Mouse (Mus musculus): ENCODE data around the gene Relt. TPM values are rescaled to one million over a fixed set of nuclear protein-coding genes. Genes with fewer than 3 reads are reported as not detected.

Relt gene
- total and polyA plus RNA-seq, 3 experiments, result 24.5 to 31.1 (median 29.9) TPM

- Histone ChIP-seq H3K27ac (ENCODE audit: insufficient read depth, low read depth) (0 out of 2 replicates have a peak overlapping the region, but pooled peaks have one; percentile 7), H3K79me2 (replicated peaks; ENCODE audit: control insufficient read depth, extremely low read depth, insufficient read depth, poor library complexity, severe bottlenecking) (no peaks in the 10 kb centered on the region), H3K27me3 (replicated peaks) (no peaks in the 10 kb centered on the region), H3K9me3 (replicated peaks; ENCODE audit: low read length) (no peaks in the 10 kb centered on the region), H3K9ac (ENCODE audit: insufficient read depth, low read depth) (no peak overlapping the region), H3K36me3 (replicated peaks in 1 of 2; ENCODE audit: control insufficient read depth in 1 of 2, insufficient read depth in 1 of 2, low read length in 1 of 2) (peaks cover 24 to 55% of the 10 kb centered on the region in 2 experiments), H3K4me2 (ENCODE audit: insufficient read depth, low read depth, poor library complexity, severe bottlenecking) (no peak overlapping the region), H3K4me1 (ENCODE audit: control insufficient read depth in 1 of 2, insufficient read depth in 2 of 2) (peaks cover 25 to 57% of the 10 kb centered on the region in 2 experiments), H3K4me3 (replicated peaks in 1 of 3; ENCODE audit: low read depth in 2 of 3, low read length in 2 of 3, poor library complexity in 1 of 3) (no peak overlapping the region)
- no peak for TF ChIP-seq RAD21 (IDR thresholded peaks at IDR 0.05; ENCODE audit: low read depth, low read length)
- no peak for TF ChIP-seq UBTF (IDR thresholded peaks at IDR 0.05; ENCODE audit: low read depth, low read length)
- TF ChIP-seq RCOR1 (conservative IDR thresholded peaks at IDR 0.05; ENCODE audit: low read depth, low read length), result no peak
- no peak for TF ChIP-seq MAFK (IDR thresholded peaks at IDR 0.05; ENCODE audit: insufficient replicate concordance, low read length)
- no peak for TF ChIP-seq SIN3A (IDR thresholded peaks at IDR 0.05; ENCODE audit: low read length)
- TF ChIP-seq NELFE (IDR thresholded peaks at IDR 0.05; ENCODE audit: low read depth, low read length), result no peak
- TF ChIP-seq USF1 (IDR thresholded peaks at IDR 0.05; ENCODE audit: low read depth, low read length), result no peak
- no peak for TF ChIP-seq SMC3 (IDR thresholded peaks at IDR 0.05; ENCODE audit: low read depth, low read length)
- no peak for TF ChIP-seq MAZ (IDR thresholded peaks at IDR 0.05; ENCODE audit: low read depth, low read length)
- TF ChIP-seq ZNF384 (IDR thresholded peaks at IDR 0.05; ENCODE audit: low read depth, low read length), result no peak
- no peak for TF ChIP-seq CHD1 (IDR thresholded peaks at IDR 0.05; ENCODE audit: low read depth, low read length)
- TF ChIP-seq MXI1 (IDR thresholded peaks at IDR 0.05; ENCODE audit: low read depth, low read length), result no peak
- no peak for TF ChIP-seq MEF2A (IDR thresholded peaks at IDR 0.05; ENCODE audit: borderline replicate concordance, low read depth, low read length)
- dilution Hi-C loops (cut with MboI; ENCODE audit: extremely low pct_ligation_motif_present, extremely low pct_unique_long_range_greater_than_20kb, low sequenced_read_pairs) (no loop called here), in situ Hi-C loops (cut with MboI; ENCODE audit: low pct_ligation_motif_present, low pct_unique_long_range_greater_than_20kb, low sequenced_read_pairs) (no loop called here)
- DNase-seq (ENCODE audit: extremely low read depth), result no peak
Measured at GRCm38 (mm10) chr7:100873197-100873596, 10.0 kb upstream of the Relt start.

DNA sequence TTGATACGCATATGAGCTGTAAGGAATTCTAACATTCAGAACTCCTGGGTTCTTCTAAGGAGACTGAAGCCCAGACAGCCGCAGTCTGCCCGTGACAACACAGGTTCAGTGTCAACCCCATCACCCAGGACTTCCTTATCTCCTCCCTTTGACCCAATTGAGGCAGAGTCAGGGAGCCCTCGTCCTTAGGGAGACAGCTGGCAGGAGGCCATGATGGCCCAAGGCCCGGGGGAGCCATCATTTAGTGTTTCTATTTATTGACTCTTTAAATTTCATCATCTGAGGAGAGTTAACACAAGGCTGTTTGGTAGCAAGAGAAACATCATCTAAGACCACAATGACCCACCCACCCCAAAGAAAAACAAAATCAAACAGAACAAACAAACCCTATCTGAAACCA, 8.6 kb upstream of the Relt start:
- Histone ChIP-seq H3K4me1 (ENCODE audit: control insufficient read depth in 1 of 2, insufficient read depth in 2 of 2) (peaks cover 33 to 66% of the 10 kb centered on the region in 2 experiments), H3K9ac (ENCODE audit: insufficient read depth, low read depth) (no peak overlapping the region), H3K27ac (ENCODE audit: insufficient read depth, low read depth) (no peak overlapping the region), H3K9me3 (replicated peaks; ENCODE audit: low read length) (no peaks in the 10 kb centered on the region), H3K4me2 (ENCODE audit: insufficient read depth, low read depth, poor library complexity, severe bottlenecking) (no peak overlapping the region), H3K79me2 (replicated peaks; ENCODE audit: control insufficient read depth, extremely low read depth, insufficient read depth, poor library complexity, severe bottlenecking) (no peaks in the 10 kb centered on the region), H3K36me3 (replicated peaks in 1 of 2; ENCODE audit: control insufficient read depth in 1 of 2, insufficient read depth in 1 of 2, low read length in 1 of 2) (peaks cover 19 to 42% of the 10 kb centered on the region in 2 experiments), H3K4me3 (replicated peaks in 1 of 3; ENCODE audit: low read depth in 2 of 3, low read length in 2 of 3, poor library complexity in 1 of 3) (no peak overlapping the region), H3K27me3 (replicated peaks) (no peaks in the 10 kb centered on the region)
- TF ChIP-seq IRF4 (IDR thresholded peaks at IDR 0.05; ENCODE audit: low read depth, low read length) (no peak), MAZ (IDR thresholded peaks at IDR 0.05; ENCODE audit: low read depth, low read length) (no peak), TCF12 (IDR thresholded peaks at IDR 0.05; ENCODE audit: low read depth, low read length) (no peak), SMC3 (IDR thresholded peaks at IDR 0.05; ENCODE audit: low read depth, low read length) (no peak), ZNF384 (IDR thresholded peaks at IDR 0.05; ENCODE audit: low read depth, low read length) (no peak), GABPA (IDR thresholded peaks at IDR 0.05; ENCODE audit: insufficient replicate concordance, low read depth, low read length) (no peak), EP300 (IDR thresholded peaks at IDR 0.05; ENCODE audit: low read length) (no peak), RAD21 (IDR thresholded peaks at IDR 0.05; ENCODE audit: low read depth, low read length) (no peak), BHLHE40 (IDR thresholded peaks at IDR 0.05; ENCODE audit: low read depth, low read length) (no peak), ZMIZ1 (IDR thresholded peaks at IDR 0.05; ENCODE audit: low read depth, low read length) (no peak), USF1 (IDR thresholded peaks at IDR 0.05; ENCODE audit: low read depth, low read length) (no peak), SIN3A (IDR thresholded peaks at IDR 0.05; ENCODE audit: low read length) (no peak), NRF1 (IDR thresholded peaks at IDR 0.05; ENCODE audit: low read depth, low read length) (no peak), MAX (IDR thresholded peaks at IDR 0.05; ENCODE audit: low read length) (no peak)
- dilution Hi-C loops (cut with MboI; ENCODE audit: extremely low pct_ligation_motif_present, extremely low pct_unique_long_range_greater_than_20kb, low sequenced_read_pairs) (no loop called here), in situ Hi-C loops (cut with MboI; ENCODE audit: low pct_ligation_motif_present, low pct_unique_long_range_greater_than_20kb, low sequenced_read_pairs) (no loop called here)
- no peak for DNase-seq (ENCODE audit: extremely low read depth)

Measured in CH12.LX (cell line).